Mouse (Mus musculus) lung, adult 2 months (tissue): Measurements from ENCODE around the gene Lcp2.

Source experiments
- CTCF ChIP-seq: fragments of 200-500 bp; IDR thresholded peaks from 2 replicates; pipeline ENCODE4 v1.5.1; 2011; ENCODE audit warnings: mild to moderate bottlenecking, low read length, control low read depth; ENCODE audit not compliant: insufficient read depth
- POLR2A ChIP-seq: fragments of 200-500 bp; IDR thresholded peaks from 2 replicates; pipeline ENCODE4 v1.6.1; 2011; ENCODE audit warnings: low read depth, mild to moderate bottlenecking, control low read depth, low read length, borderline replicate concordance; ENCODE audit errors: extremely low read depth

- TF ChIP-seq POLR2A, result no peak
- TF ChIP-seq CTCF, result no peak
These were observed 92.6 kb downstream of the Lcp2 start for GRCm38 (mm10) chr11:34139296-34139695.
